In the genomic region with DNA sequence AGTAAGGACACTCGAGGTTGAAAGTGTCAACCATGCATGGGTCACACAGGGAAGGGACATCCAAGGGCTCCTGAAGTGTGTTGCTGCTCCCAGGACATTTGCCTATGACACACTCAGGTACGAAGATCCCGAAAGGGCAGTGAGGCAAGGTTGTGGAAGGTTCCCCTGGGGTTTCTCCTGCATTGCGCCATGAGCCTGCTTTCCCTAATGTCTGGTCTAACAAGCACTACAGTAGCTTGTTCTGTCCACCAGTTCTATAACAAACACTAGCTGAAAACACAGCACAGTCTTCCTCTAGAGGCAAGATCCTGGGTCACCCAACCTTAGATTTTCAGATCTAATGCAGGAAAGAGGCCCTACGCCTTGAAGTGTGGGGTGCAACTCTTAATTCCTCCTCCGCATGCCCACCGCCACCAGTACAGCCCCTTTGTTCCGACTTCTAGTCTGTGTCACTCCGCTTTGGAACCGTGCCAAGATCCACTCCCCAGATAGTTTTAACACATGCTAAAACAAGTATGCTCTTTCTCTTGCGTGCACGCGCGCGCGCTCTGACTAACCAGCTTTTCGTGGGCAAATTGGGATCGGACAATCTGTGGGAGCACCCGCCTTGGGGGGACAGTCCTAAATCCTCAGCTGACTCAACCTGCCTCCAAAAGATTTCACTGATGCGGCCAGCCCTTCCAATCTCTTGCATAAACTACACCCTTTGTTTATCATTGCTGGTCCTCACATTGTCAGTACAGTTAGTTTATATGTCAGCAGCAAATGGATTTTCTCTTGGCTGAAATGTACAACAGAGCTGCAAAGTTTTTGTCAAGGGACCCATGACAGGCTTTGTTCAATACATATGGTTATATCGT, we compare ENCODE assay signal across 11 mouse cellular contexts. TPM values are rescaled to one million over a fixed set of nuclear protein-coding genes. Genes with fewer than 3 reads are reported as not detected.
A peak's percentile ranks its signal among the peaks of the same experiment; 100 is the strongest.
DNase-seq lines count a peak whose midpoint lies in the region; ATAC-seq and TF ChIP-seq lines count a peak whose summit lies in the region.
"Had no signal": no experiment of that assay in that cellular context is flagged by ENCODE, and none has a peak within 500 bp of the region (broad histone marks: within the 10 kb centered on the region; RNA-seq: fewer than 3 reads in every experiment).

No protein-coding gene starts in this region.

- TF ChIP-seq POLR2A in brain, embryonic 14.5 days (IDR thresholded peaks at IDR 0.05; ENCODE audit: borderline replicate concordance, extremely low read depth, insufficient read depth, insufficient read length, poor library complexity, severe bottlenecking) = no peak

- peak overlapping the region; percentile 28; the same call in 1 of the 2 replicates for H3K27ac ChIP-seq in kidney, embryonic 15.5 days
- H3K27ac ChIP-seq: midbrain, embryonic 12.5 days had no signal

- WGBS in kidney, embryonic 15.5 days = 68% methylated on average over 21 of the region's 21 CpGs

- ATAC-seq in kidney, embryonic 15.5 days (replicated peaks; ENCODE audit: low FRiP score) = no peak
- no peak for ATAC-seq in megakaryocyte, adult 5-6 weeks (ENCODE audit: poor library complexity, severe bottlenecking)

- H3K27me3 ChIP-seq in kidney, embryonic 15.5 days = no peaks in the 10 kb centered on the region

- no peaks in the 10 kb centered on the region for H3K36me3 ChIP-seq in kidney, embryonic 15.5 days
- H3K36me3 ChIP-seq: G1E; midbrain, embryonic 12.5 days had no signal

- no peak for TF ChIP-seq CTCF in brain, embryonic 14.5 days (IDR thresholded peaks at IDR 0.05; ENCODE audit: borderline replicate concordance, extremely low read depth, insufficient read depth, insufficient read length)

- no peak for DNase-seq in kidney, adult 9 months
- peak; percentile 86 for DNase-seq in brain, embryonic 14.5 days (ENCODE audit: low read depth)
- peak; percentile 70 for DNase-seq in heart, adult 8-10 months (ENCODE audit: low spot score)
- peak; percentile 68 to 74 for DNase-seq in kidney, postnatal 4 days
- peak; percentile 47 for DNase-seq in urinary bladder, postnatal 25 days (ENCODE audit: low spot score)
- DNase-seq in ovary, postnatal 10 days (ENCODE audit: low spot score) = no peak

- H3K9ac ChIP-seq in kidney, embryonic 15.5 days = no peak overlapping the region
- H3K9ac ChIP-seq: midbrain, embryonic 12.5 days had no signal

- H3K4me1 ChIP-seq in kidney, embryonic 15.5 days = peaks cover 36% of the 10 kb centered on the region

- no peak overlapping the region for H3K4me3 ChIP-seq in kidney, embryonic 15.5 days (replicated peaks)
- H3K4me3 ChIP-seq: erythroblast, embryonic 14.5 days; midbrain, embryonic 12.5 days had no signal

- H3K4me2 ChIP-seq in kidney, embryonic 15.5 days = 0 out of 2 replicates have a peak overlapping the region, but pooled peaks have one; percentile 20
- H3K4me2 ChIP-seq: midbrain, embryonic 12.5 days had no signal

- no peaks in the 10 kb centered on the region for H3K9me3 ChIP-seq in kidney, embryonic 15.5 days (replicated peaks)
- H3K9me3 ChIP-seq: G1E; midbrain, embryonic 12.5 days had no signal

RNA-seq across cellular contexts. Expression of a gene that starts 10.0 kb away (rescaled TPM):
- polyA plus RNA-seq in kidney, embryonic 15.5 days (2015; fragmentation: Nextera tagmentation; extraction: Ambion mirVana) = 2.0 and 2.8 TPM in 2 replicates
- polyA plus RNA-seq in brain, embryonic 14.5 days (2012; rRNA removed) = 3.4 and 6.7 TPM in 2 replicates
- total RNA-seq in heart, adult 8-10 months (2022) = 100 to 1,000 TPM; 101 to 108 (median 103) TPM
- not detected in 2 replicates for total RNA-seq in megakaryocyte, adult 5-6 weeks (2015)
- total RNA-seq in megakaryocyte, adult 5-6 weeks (2017) = not detected in 2 replicates
- polyA plus RNA-seq: erythroblast, embryonic 14.5 days; G1E had no signal

RNA-seq across cellular contexts. Expression of a gene that starts 23.8 kb away (rescaled TPM):
- polyA plus RNA-seq in kidney, embryonic 15.5 days (2015; fragmentation: Nextera tagmentation; extraction: Ambion mirVana) = 279 and 310 TPM in 2 replicates
- 33.8 and 40.5 TPM in 2 replicates for polyA plus RNA-seq in brain, embryonic 14.5 days (2012; rRNA removed)
- total RNA-seq in heart, adult 8-10 months (2022) = 1,000 to 10,000 TPM in 1 of 4 experiments, 100 to 1,000 TPM in 3; 952 to 1,033 (median 963) TPM
- 170 and 178 TPM in 2 replicates for total RNA-seq in megakaryocyte, adult 5-6 weeks (2015)
- total RNA-seq in megakaryocyte, adult 5-6 weeks (2017) = 64.0 and 121 TPM in 2 replicates

RNA-seq across cellular contexts. Expression of a gene that starts 49.3 kb away (rescaled TPM):
- not detected in 2 replicates for polyA plus RNA-seq in kidney, embryonic 15.5 days (2015; fragmentation: Nextera tagmentation; extraction: Ambion mirVana)
- polyA plus RNA-seq in brain, embryonic 14.5 days (2012; rRNA removed) = 0.13 and 0.41 TPM in 2 replicates
- not detected for total RNA-seq in heart, adult 8-10 months (2022)
- 0.74 and 0.84 TPM in 2 replicates for total RNA-seq in megakaryocyte, adult 5-6 weeks (2015)
- total RNA-seq in megakaryocyte, adult 5-6 weeks (2017) = 0.51 TPM in 1 of 2 replicates, not detected in the other
- total RNA-seq: G1E had no signal
- polyA plus RNA-seq: erythroblast, embryonic 14.5 days; G1E had no signal

Comparison
In these comparisons a context has a peak if more than half of its experiments do, and no peak if none do; other contexts are left out.
1. DNase-seq: peak in brain, embryonic 14.5 days (single experiment), heart, adult 8-10 months (single experiment), kidney, postnatal 4 days (2 of 2) and urinary bladder, postnatal 25 days (single experiment); none in kidney, adult 9 months (single experiment) and ovary, postnatal 10 days (single experiment).
2. RNA of a gene that starts 10.0 kb away (total RNA-seq): 101 to 108 TPM in heart, adult 8-10 months; not detected in megakaryocyte, adult 5-6 weeks; every median in the first group is over 100 times any median in the second.
3. RNA of a gene that starts 23.8 kb away (total RNA-seq): 952 to 1,033 TPM in heart, adult 8-10 months; 64.0 to 178 TPM in megakaryocyte, adult 5-6 weeks; every median in the first group is over 4 times any median in the second.